Mouse (Mus musculus): ENCODE measurements around the gene Trim65. TPM values are rescaled to one million over a fixed set of nuclear protein-coding genes. Genes with fewer than 3 reads are reported as not detected.

Trim65 gene
- total RNA-seq, 1 experiment = 0.31 TPM

DNA sequence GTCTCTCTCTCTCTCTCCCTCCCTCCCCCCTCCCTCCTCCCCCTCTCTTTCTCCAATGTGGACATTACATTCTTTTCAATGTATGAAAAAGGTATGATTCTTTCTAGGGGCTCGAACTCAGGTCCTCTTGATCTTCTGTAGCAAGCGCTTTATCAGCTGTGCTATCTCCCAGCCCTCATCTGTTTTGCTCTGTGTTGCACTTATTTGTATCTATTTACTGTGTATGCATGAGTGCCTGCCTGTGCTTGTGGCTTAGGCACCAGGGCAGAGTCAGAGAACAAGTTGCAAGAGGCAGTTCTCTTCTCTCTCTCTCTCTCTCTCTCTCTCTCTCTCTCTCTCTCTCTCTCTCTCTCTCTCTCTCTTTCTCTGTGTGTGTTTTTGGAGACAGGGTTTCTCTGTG lies 25.9 kb downstream of the Trim65 start:
- Histone ChIP-seq H3K36me3 (ENCODE audit: control insufficient read depth, insufficient read depth, low read length, poor library complexity, severe bottlenecking) (no peaks in the 10 kb centered on the region), H3K9ac (ENCODE audit: insufficient read depth, low read depth, low read length, poor library complexity, severe bottlenecking) (no peak overlapping the region), H3K27ac (ENCODE audit: insufficient read depth, low read depth, low read length, poor library complexity, severe bottlenecking) (no peak overlapping the region), H3K4me3 (ENCODE audit: insufficient read depth in 1 of 2, low read depth in 1 of 2, low read length in 2 of 2, poor library complexity in 1 of 2, severe bottlenecking in 1 of 2) (no peak overlapping the region), H3K4me1 (ENCODE audit: control insufficient read depth in 2 of 2, insufficient read depth in 2 of 2, low read length in 2 of 2, poor library complexity in 1 of 2) (peaks cover 14 to 40% of the 10 kb centered on the region in 2 experiments), H3K9me3 (ENCODE audit: control insufficient read depth, insufficient read depth, low read depth, low read length) (no peaks in the 10 kb centered on the region)
- in situ Hi-C loops (cut with MboI; ENCODE audit: low sequenced_read_pairs in 2 of 2, unreplicated experiment in 2 of 2) = no loop called here
- DNase-seq (ENCODE audit: low read depth, low spot score) = no peak
- no peak for TF ChIP-seq MAFK (IDR thresholded peaks at IDR 0.05; ENCODE audit: insufficient read depth, low read depth, low read length)
- no peak for TF ChIP-seq ZNF384 (IDR thresholded peaks at IDR 0.05; ENCODE audit: low read depth, low read length)
- no peak for TF ChIP-seq HCFC1 (IDR thresholded peaks at IDR 0.05; ENCODE audit: borderline replicate concordance, insufficient read depth, low read length)
- no peak for TF ChIP-seq CHD2 (IDR thresholded peaks at IDR 0.05; ENCODE audit: low read depth, low read length)

- peak; percentile 69 for DNase-seq (ENCODE audit: low read depth, low spot score)
- H3K9me3 ChIP-seq (ENCODE audit: control insufficient read depth, insufficient read depth, low read depth, low read length) = no peaks in the 10 kb centered on the region
- TF ChIP-seq HCFC1 (IDR thresholded peaks at IDR 0.05; ENCODE audit: borderline replicate concordance, insufficient read depth, low read length) (no peak), MAFK (IDR thresholded peaks at IDR 0.05; ENCODE audit: insufficient read depth, low read depth, low read length) (0 out of 2 replicates have a peak, but pooled peaks have one; percentile 2)
- no peak overlapping the region; the same call in 1 of the 2 replicates for H3K9ac ChIP-seq (ENCODE audit: insufficient read depth, low read depth, low read length, poor library complexity, severe bottlenecking)
- in situ Hi-C loops (cut with MboI; ENCODE audit: low sequenced_read_pairs in 2 of 2, unreplicated experiment in 2 of 2) = no loop called here
- peak overlapping the region; percentile 24; the same call in 1 of the 2 replicates for H3K27ac ChIP-seq (ENCODE audit: insufficient read depth, low read depth, low read length, poor library complexity, severe bottlenecking)
- peaks cover 13 to 39% of the 10 kb centered on the region in 2 experiments for H3K4me1 ChIP-seq (ENCODE audit: control insufficient read depth in 2 of 2, insufficient read depth in 2 of 2, low read length in 2 of 2, poor library complexity in 1 of 2)
- H3K4me3 ChIP-seq (ENCODE audit: insufficient read depth in 1 of 2, low read depth in 1 of 2, low read length in 2 of 2, poor library complexity in 1 of 2, severe bottlenecking in 1 of 2) = no peak overlapping the region
- H3K36me3 ChIP-seq (ENCODE audit: control insufficient read depth, insufficient read depth, low read length, poor library complexity, severe bottlenecking) = no peaks in the 10 kb centered on the region
Observed at GRCm38 (mm10) chr11:116104006-116104646, 26.8 kb downstream of the Trim65 start.

GRCm38 (mm10) chr11:116103572-116103971 lies 27.4 kb downstream of the Trim65 start:
- Histone ChIP-seq H3K9me3 (ENCODE audit: control insufficient read depth, insufficient read depth, low read depth, low read length) (no peaks in the 10 kb centered on the region), H3K9ac (ENCODE audit: insufficient read depth, low read depth, low read length, poor library complexity, severe bottlenecking) (no peak overlapping the region), H3K27ac (ENCODE audit: insufficient read depth, low read depth, low read length, poor library complexity, severe bottlenecking) (no peak overlapping the region), H3K4me1 (ENCODE audit: control insufficient read depth in 2 of 2, insufficient read depth in 2 of 2, low read length in 2 of 2, poor library complexity in 1 of 2) (peaks cover 13 to 36% of the 10 kb centered on the region in 2 experiments), H3K36me3 (ENCODE audit: control insufficient read depth, insufficient read depth, low read length, poor library complexity, severe bottlenecking) (no peaks in the 10 kb centered on the region), H3K4me3 (ENCODE audit: insufficient read depth in 1 of 2, low read depth in 1 of 2, low read length in 2 of 2, poor library complexity in 1 of 2, severe bottlenecking in 1 of 2) (no peak overlapping the region)
- in situ Hi-C loops (cut with MboI; ENCODE audit: low sequenced_read_pairs in 2 of 2, unreplicated experiment in 2 of 2) = no loop called here
- DNase-seq (ENCODE audit: low read depth, low spot score) = no peak
- TF ChIP-seq MAFK (IDR thresholded peaks at IDR 0.05; ENCODE audit: insufficient read depth, low read depth, low read length) (no peak), ZNF384 (IDR thresholded peaks at IDR 0.05; ENCODE audit: low read depth, low read length) (no peak), ZC3H11A (IDR thresholded peaks at IDR 0.05; ENCODE audit: borderline replicate concordance, low read depth, low read length) (no peak), HCFC1 (IDR thresholded peaks at IDR 0.05; ENCODE audit: borderline replicate concordance, insufficient read depth, low read length) (no peak), CHD2 (IDR thresholded peaks at IDR 0.05; ENCODE audit: low read depth, low read length) (no peak)

- Histone ChIP-seq H3K9ac (ENCODE audit: insufficient read depth, low read depth, low read length, poor library complexity, severe bottlenecking) (no peak overlapping the region), H3K9me3 (ENCODE audit: control insufficient read depth, insufficient read depth, low read depth, low read length) (no peaks in the 10 kb centered on the region), H3K4me3 (ENCODE audit: insufficient read depth in 1 of 2, low read depth in 1 of 2, low read length in 2 of 2, poor library complexity in 1 of 2, severe bottlenecking in 1 of 2) (no peak overlapping the region), H3K27ac (ENCODE audit: insufficient read depth, low read depth, low read length, poor library complexity, severe bottlenecking) (peak overlapping the region; percentile 1; the same call in 1 of the 2 replicates), H3K4me1 (ENCODE audit: control insufficient read depth in 2 of 2, insufficient read depth in 2 of 2, low read length in 2 of 2, poor library complexity in 1 of 2) (peaks cover 10 to 26% of the 10 kb centered on the region in 2 experiments), H3K36me3 (ENCODE audit: control insufficient read depth, insufficient read depth, low read length, poor library complexity, severe bottlenecking) (no peaks in the 10 kb centered on the region)
- in situ Hi-C loops (cut with MboI; ENCODE audit: low sequenced_read_pairs in 2 of 2, unreplicated experiment in 2 of 2) = no loop called here
- TF ChIP-seq CHD2 (IDR thresholded peaks at IDR 0.05; ENCODE audit: low read depth, low read length) (no peak), ZNF384 (IDR thresholded peaks at IDR 0.05; ENCODE audit: low read depth, low read length) (no peak), ZC3H11A (IDR thresholded peaks at IDR 0.05; ENCODE audit: borderline replicate concordance, low read depth, low read length) (no peak), MAFK (IDR thresholded peaks at IDR 0.05; ENCODE audit: insufficient read depth, low read depth, low read length) (no peak)
- no peak for DNase-seq (ENCODE audit: low read depth, low spot score)
Observed at GRCm38 (mm10) chr11:116102472-116102871, 28.5 kb downstream of the Trim65 start.

Data from ES-E14 (cell line).